Mouse (Mus musculus) layer of hippocampus, postnatal 25 days (tissue): Measurements from ENCODE around the gene Duox1. TPM values are rescaled to one million over a fixed set of nuclear protein-coding genes. Genes with fewer than 3 reads are reported as not detected.
"Not testable (repeated sequence)": the region's sequence is repeated elsewhere in the genome, so short reads cannot be mapped to it uniquely, and the experiment has no call there.

ENCODE experiments used
- DNase-seq, 2 experiments: peaks; one replicate each; pipeline ENCODE4 v3.0.0; 2022; ENCODE audit warnings: mixed read lengths in 2 of 2, low spot score in 1 of 2; ENCODE audit errors: extremely low spot score in 1 of 2
- total RNA-seq, 2 experiments: library from RNA; stranded (reverse); gene quantifications; 2 replicates each; pipeline ENCODE4 v1.2.3; 2021

The Duox1 gene
- total RNA-seq, 2 experiments from 2014 or later: not detected

DNA sequence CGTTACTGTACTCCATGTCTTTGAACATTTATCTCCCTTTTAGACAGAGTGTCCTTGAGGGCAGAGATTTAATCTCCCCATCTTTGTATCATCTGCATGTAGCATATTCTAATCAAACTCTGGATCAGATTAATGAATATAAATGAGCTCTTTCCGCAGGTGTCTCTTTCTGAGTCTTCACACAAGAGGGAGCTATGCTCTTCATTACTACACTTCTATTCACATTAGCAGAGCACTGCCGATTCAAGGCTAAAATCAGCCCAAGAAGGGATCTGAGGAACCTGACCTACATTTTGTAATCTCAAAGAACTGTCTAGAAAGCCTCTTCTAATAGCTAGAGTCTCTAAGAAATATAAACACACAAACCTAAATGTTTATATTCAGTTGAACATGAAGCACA, 5.8 kb upstream of the Duox1 start:
- DNase-seq: no peak

DNA sequence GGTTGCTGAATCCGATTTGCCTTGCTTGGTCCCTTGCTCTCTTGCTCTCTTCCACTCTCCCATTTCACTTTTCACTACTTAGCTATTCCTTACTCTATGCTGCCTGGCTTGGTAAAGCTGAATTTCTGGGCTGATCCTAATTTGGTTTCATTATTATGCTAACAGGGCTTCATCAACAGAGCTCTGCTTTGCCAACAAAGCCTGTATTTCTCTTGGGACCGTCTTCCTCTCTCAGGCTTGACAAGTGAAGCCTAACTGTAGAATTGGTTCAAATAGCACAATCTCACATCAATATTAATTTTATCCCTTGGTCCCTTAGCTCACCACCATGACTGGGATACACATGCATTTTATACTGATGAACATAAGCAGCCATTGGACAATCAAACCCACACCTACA, 3.9 kb upstream of the Duox1 start:
- no peak for DNase-seq

DNA sequence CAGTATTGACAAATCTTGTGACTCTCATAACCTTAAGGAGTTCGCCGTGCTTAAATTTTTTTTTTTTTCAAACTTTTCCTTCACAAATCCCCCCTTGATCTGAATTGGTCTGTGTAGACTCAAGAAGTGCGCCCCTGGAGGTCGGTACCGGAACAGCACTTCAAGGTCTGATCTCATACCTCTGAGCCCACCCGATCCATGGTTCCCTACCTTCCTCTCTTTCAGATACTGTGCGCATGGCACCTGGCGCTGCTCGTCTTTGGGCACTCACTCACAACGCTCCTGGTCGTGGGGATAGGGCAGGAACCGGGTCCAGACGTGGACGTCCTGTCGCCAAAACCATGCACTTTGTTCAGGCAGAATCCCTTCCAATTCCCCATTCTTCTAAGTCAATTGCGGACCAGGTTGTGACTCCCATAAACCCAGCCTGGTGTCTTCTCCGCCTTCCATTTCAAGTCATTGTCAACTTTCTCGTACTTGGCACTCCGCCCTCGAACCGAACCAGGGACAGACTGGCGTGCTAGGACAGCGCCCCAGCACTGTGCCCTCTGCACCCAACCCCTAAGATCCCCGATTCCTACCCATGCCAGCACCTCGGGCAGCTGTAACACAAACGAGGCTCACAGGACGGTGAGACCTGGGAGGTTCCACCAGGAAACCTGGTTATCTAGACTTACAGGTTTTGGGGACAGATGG, 2.6 kb upstream of the Duox1 start:
- DNase-seq: peak; percentile 42 to 82

GRCm38 (mm10) chr2:122313536-122313935, 1.9 kb upstream of the Duox1 start, which contains the start of gene Duoxa1:
Gene Duoxa1 (minus strand): TSS chr2:122313730.
- no peak for DNase-seq

DNA sequence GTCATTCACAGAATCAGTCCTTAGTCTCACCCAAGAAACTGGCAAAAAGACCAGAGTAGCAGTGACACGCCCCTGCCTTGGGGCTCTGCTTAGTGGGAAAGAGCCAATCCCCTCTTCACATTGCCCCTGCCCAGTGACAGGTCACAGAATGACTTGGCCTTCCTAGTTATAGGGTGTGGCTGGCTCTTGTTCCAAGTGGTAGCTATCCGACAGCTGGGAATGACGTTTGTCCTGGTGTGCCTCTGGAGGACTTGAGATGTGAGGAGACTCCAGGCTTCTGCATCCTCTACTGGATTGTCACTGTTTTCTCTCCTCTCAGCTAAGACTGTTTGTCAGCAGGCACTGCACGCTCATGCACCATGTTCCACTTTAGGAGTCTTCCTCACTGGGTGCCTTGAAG, 1.9 kb downstream of the Duox1 start:
- no peak for DNase-seq

DNA sequence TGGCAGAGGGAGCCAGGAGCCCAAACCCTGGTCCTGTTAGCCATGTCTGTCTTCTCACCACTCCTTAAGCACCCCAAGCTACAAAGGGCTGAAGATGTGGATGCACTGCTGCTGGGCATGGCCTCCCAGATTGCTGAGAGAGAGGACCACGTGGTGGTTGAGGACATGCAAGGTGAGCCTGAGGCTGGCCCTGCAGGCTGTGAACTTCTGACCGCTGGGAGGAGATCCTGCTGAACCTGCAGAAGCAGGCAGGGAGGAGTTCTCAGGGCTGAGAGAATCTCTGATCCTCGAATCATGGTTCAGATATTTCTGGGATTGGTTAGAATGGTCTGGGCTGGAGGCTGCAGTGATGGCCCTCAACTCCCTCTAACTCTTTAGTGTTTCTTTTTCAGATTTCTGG, 8.5 kb downstream of the Duox1 start:
- no peak for DNase-seq

DNA sequence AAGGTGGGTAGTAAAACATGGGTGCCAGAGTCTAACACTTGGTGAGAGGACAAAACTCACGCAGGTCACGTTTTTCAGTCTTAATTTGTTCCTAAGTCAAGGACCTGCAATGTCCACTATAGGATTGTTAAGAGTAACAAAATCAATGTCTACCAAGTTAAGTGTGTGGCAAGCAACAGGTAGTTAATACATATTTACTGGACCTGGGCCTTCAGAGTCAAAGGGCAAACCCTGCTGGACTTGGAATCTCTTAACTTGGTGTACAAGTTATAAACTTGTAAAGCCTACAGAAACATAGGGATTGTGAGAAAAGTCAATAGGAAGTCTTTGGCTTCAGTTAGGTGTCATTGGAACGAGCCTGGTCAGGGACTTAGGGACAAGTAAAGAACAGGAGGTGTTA, 9.1 kb downstream of the Duox1 start:
- no peak for DNase-seq

GRCm38 (mm10) chr2:122325361-122325760, 9.9 kb downstream of the Duox1 start:
- no peak for DNase-seq

DNA sequence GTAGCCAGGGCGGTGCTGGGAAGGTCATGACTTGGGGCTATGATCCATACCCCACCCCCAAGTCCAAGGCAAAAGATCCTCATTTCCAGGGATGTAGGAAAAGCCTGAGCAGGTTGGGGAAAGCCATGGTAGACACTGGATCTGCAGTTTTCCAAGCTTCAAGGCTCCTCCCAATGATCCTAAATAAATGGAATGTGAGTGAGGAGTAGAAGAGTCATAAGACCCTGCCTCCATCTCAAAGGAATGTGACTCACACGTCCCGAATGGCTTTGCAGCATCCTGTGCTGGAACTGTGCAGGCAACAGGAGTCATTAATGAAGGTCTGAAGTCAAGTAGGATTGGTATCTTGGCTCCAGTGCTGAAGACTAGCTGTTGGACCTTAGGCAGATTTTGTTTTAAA, 12.5 kb downstream of the Duox1 start:
- no peak for DNase-seq

GRCm38 (mm10) chr2:122330317-122330716, 14.8 kb downstream of the Duox1 start:
- DNase-seq: not testable (repeated sequence)

- DNase-seq: no peak
Measured at GRCm38 (mm10) chr2:122332222-122332621, 16.8 kb downstream of the Duox1 start.

GRCm38 (mm10) chr2:122334170-122334569, 18.7 kb downstream of the Duox1 start:
- no peak for DNase-seq

- DNase-seq: no peak
Measured at GRCm38 (mm10) chr2:122337291-122337690, 21.8 kb downstream of the Duox1 start.

GRCm38 (mm10) chr2:122345106-122345893, 29.8 kb downstream of the Duox1 start:
- no peak for DNase-seq

DNA sequence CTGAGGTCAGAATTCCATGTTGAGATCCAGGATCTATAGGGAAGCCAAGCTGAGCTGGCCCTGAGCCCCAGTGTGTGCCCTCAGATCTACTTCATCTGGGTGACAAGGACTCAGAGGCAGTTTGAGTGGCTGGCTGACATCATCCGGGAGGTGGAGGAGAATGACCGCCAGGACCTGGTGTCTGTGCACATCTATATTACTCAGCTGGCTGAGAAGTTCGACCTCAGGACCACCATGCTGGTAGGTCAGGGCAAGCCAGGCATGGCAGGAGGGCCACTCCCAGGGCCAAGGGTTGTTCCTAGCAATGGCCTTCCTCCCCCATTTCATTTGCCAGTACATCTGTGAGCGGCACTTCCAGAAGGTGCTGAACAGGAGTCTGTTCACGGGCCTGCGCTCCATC, 30.7 kb downstream of the Duox1 start:
- not testable (repeated sequence) for DNase-seq

GRCm38 (mm10) chr2:122347257-122347656, 31.8 kb downstream of the Duox1 start:
- no peak for DNase-seq

DNA sequence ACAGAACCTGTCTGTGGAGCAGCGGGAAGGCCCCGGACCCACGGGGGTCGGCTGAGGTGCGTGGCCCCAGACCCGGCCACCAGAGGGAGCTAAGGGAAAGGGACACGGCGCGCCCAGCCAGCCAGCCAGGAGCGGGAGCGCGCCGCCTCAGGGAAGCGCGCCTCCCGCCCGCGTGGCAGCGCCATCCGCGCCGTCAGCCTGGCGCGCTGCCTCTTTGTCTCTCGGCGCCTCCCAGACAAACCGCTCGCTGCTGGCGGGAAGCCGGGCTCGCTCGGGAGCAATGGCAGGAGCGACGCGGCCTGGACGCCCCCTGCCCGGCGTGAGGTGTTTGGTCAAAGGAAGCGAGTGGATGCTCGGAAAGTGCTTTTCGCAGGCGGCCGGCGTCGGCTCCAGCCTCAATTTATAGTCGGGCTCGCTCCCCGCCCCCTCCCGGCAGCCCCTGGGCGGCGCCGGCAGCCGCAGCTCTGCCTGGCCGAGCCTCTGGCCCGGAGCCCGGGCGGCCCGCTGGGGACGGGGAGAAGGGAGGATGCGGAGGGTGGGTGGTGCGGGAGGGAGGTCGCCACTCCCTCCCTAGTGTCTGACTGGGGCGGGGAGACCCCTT, 33.2 kb downstream of the Duox1 start:
- peak; percentile 88 for DNase-seq

DNA sequence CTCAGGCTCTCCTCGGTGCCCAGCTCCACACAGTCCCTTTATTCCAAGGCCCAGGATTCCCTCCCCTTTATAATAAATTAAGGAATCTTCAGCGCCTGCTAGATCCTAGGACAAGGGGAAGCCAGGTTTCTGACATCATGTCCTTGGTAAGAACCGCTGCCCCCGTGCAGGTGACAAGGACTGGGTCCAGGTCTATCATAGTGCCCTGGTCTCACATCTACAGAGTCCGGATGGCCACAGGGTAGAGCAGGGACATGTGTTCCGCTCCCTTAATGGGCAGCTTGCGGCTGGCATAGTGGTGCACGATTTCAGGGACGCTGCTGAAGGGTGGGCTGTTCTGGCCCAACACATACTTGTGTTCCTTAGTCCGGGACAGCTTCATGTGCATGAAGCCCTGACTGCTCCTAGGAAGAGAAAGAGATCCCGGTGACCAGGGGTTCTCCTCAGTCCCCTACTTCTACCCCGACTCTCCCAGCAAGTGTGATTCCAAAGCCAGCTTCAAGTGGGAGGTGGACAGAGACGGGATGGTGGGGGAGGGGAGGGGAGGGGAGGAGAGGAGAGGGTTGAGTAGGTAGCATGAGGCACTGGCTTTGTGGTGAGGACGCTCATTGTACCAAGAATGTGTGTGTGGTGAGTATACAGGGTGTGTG, 33.8 kb downstream of the Duox1 start:
- DNase-seq: peak in 1 of 2 experiments; percentile 32

- peak in 1 of 2 experiments; percentile 34 for DNase-seq
Measured at GRCm38 (mm10) chr2:122351156-122351930, 35.9 kb downstream of the Duox1 start.

DNA sequence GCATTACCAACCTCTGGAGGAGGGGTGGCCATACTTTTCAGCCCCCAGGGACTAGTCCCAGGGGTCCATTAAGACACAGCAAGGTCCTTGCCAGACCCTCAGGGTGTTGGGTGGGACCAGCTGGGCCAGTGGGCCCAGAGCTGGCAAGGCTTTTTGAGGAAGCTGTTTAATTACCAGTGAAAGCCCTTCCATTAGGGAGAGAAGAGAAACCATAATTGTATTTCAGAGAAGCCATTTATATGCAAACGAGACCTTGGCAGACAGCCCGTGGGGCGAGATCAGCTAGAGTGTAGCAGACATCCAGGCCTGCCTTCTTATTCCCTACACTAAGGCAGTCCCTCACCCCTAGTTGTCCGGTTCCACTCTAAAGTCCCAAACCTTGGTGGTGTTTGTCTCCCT, 36.5 kb downstream of the Duox1 start:
- peak in 1 of 2 experiments; percentile 69 for DNase-seq
